Mouse (Mus musculus) G1E (cell line): ENCODE results near the gene Sac3d1. TPM values are rescaled to one million over a fixed set of nuclear protein-coding genes. Genes with fewer than 3 reads are reported as not detected.
"Not testable (repeated sequence)": the region's sequence is repeated elsewhere in the genome, so short reads cannot be mapped to it uniquely, and the experiment has no call there.

Experiments used
- ATAC-seq: 2 replicates; pipeline ENCODE4 v1.8.0; 2016; ENCODE audit warnings: mild to moderate bottlenecking; ENCODE audit not compliant: insufficient number of reproducible peaks, poor library complexity, low FRiP score, severe bottlenecking; ENCODE audit errors: extremely low read depth
- DNase-seq: peaks from one replicate; pipeline ENCODE4 v3.0.0; 2012; ENCODE audit warnings: low spot score
- H3K27me3 ChIP-seq: 2 replicates; pipeline ENCODE4 v1.6.1; 2012; ENCODE audit warnings: mild to moderate bottlenecking, low read length, inconsistent platforms; ENCODE audit not compliant: insufficient read depth
- H3K36me3 ChIP-seq: replicated peaks from 2 replicates; pipeline ENCODE3; 2012; ENCODE audit warnings: mild to moderate bottlenecking, inconsistent platforms
- H3K4me1 ChIP-seq: 2 replicates; pipeline ENCODE4 v1.6.1; 2012; ENCODE audit warnings: low read depth, low read length, inconsistent platforms, mixed read lengths; ENCODE audit not compliant: insufficient read depth
- H3K4me3 ChIP-seq: 2 replicates; pipeline ENCODE4 v1.5.1; 2012; ENCODE audit warnings: low read depth, mild to moderate bottlenecking, inconsistent platforms, low read length, moderate library complexity, mixed read lengths
- H3K9me3 ChIP-seq: replicated peaks from 2 replicates; pipeline ENCODE4 v1.6.1; 2012; ENCODE audit warnings: inconsistent platforms
- CTCF ChIP-seq: IDR thresholded peaks from 2 replicates; pipeline ENCODE4 v1.5.1; 2012; ENCODE audit warnings: low read depth, low read length, inconsistent platforms, mixed read lengths
- GATA1 ChIP-seq: IDR thresholded peaks from 2 replicates; pipeline ENCODE4 v1.6.1; 2012; ENCODE audit warnings: borderline replicate concordance, low read length, inconsistent platforms, mixed read lengths
- GATA2 ChIP-seq: IDR thresholded peaks from 2 replicates; pipeline ENCODE4 v1.6.1; 2012; ENCODE audit warnings: low read depth, low read length, inconsistent platforms, borderline replicate concordance
- POLR2AphosphoS5 ChIP-seq: IDR thresholded peaks from 2 replicates; pipeline ENCODE4 v1.6.1; 2012; ENCODE audit warnings: low read depth, low read length, inconsistent platforms; ENCODE audit not compliant: insufficient replicate concordance
- TAL1 ChIP-seq: conservative IDR thresholded peaks from 2 replicates; pipeline ENCODE4 v1.6.1; 2012; ENCODE audit warnings: low read depth, low read length, inconsistent platforms, mixed read lengths
- polyA plus RNA-seq: library from polyadenylated mRNA; stranded (reverse); fragments of >175 nt; gene quantifications from 2 replicates; pipeline ENCODE4 v1.2.3, GENCODE M21; 2012
- total RNA-seq, 2 experiments: library from RNA; stranded (forward) in 1 of 2; stranded (reverse) in 1 of 2; fragments of 200-1000 nt in 1 of 2; fragments of >200 nt in 1 of 2; fragmentation: Nextera tagmentation in 1 of 2; gene quantifications; 2 replicates each; pipeline ENCODE4 v1.2.3; 2014 to 2017

Sac3d1 gene
- total and polyA plus RNA-seq, 3 experiments, result 7.9 to 69.2 (median 10.2) TPM

GRCm38 (mm10) chr19:6141394-6141749, 22.9 kb upstream of the Sac3d1 start, which contains the start of gene Arl2:
Arl2 (minus strand) TSS chr19:6141548.
- peak; percentile 68 for ATAC-seq
- peaks cover 34% of the 10 kb centered on the region for H3K4me1 ChIP-seq
- peak within 1 kb of the TSS; percentile 93 for H3K4me3 ChIP-seq
- H3K9me3 ChIP-seq, result no peaks in the 10 kb centered on the region
- H3K27me3 ChIP-seq, result peaks cover 17% of the 10 kb centered on the region
- TF ChIP-seq TAL1 (no peak), CTCF (peak; percentile 37; the same call in 1 of the 2 replicates)
- peaks cover 33% of the 10 kb centered on the region for H3K36me3 ChIP-seq
- DNase-seq, result peak; percentile 71

GRCm38 (mm10) chr19:6140678-6141393, 22.4 kb upstream of the Sac3d1 start, which contains the start of gene Batf2:
Batf2 (plus strand) TSS chr19:6140983.
- TF ChIP-seq GATA1 (no peak), POLR2AphosphoS5 (no peak), GATA2 (no peak), CTCF (0 out of 2 replicates have a peak, but pooled peaks have one; percentile 44), TAL1 (no peak)
- peaks cover 38% of the 10 kb centered on the region for H3K36me3 ChIP-seq
- peaks cover 34% of the 10 kb centered on the region for H3K4me1 ChIP-seq
- H3K4me3 ChIP-seq, result peak within 1 kb of the TSS; percentile 93
- ATAC-seq (peak; percentile 61), DNase-seq (peak; percentile 98)
- H3K9me3 ChIP-seq, result no peaks in the 10 kb centered on the region
- H3K27me3 ChIP-seq, result peaks cover 12% of the 10 kb centered on the region

GRCm38 (mm10) chr19:6140374-6140677, 21.9 kb upstream of the Sac3d1 start:
- no peak for TF ChIP-seq GATA2
- no peak for TF ChIP-seq CTCF
- no peak for TF ChIP-seq TAL1
- TF ChIP-seq GATA1, result no peak
- no peak for TF ChIP-seq POLR2AphosphoS5
- ATAC-seq (no peak), DNase-seq (no peak)
- H3K27me3 ChIP-seq, result peaks cover 9% of the 10 kb centered on the region
- peaks cover 44% of the 10 kb centered on the region for H3K36me3 ChIP-seq
- H3K4me3 ChIP-seq, result peak overlapping the region; percentile 93
- H3K4me1 ChIP-seq, result peaks cover 34% of the 10 kb centered on the region
- H3K9me3 ChIP-seq, result no peaks in the 10 kb centered on the region

GRCm38 (mm10) chr19:6139701-6140100, 21.3 kb upstream of the Sac3d1 start:
- Histone ChIP-seq H3K36me3 (peaks cover 50% of the 10 kb centered on the region), H3K4me3 (peak overlapping the region; percentile 1; the same call in 1 of the 2 replicates), H3K4me1 (peaks cover 34% of the 10 kb centered on the region), H3K9me3 (no peaks in the 10 kb centered on the region), H3K27me3 (peaks cover 4% of the 10 kb centered on the region; the same call in 1 of the 2 replicates)
- no peak for TF ChIP-seq CTCF
- TF ChIP-seq TAL1, result no peak
- no peak for TF ChIP-seq POLR2AphosphoS5
- TF ChIP-seq GATA2, result no peak
- no peak for TF ChIP-seq GATA1
- DNase-seq (no peak), ATAC-seq (no peak)

GRCm38 (mm10) chr19:6136397-6136796, 17.9 kb upstream of the Sac3d1 start:
- no peaks in the 10 kb centered on the region for H3K9me3 ChIP-seq
- H3K4me3 ChIP-seq, result no peak overlapping the region
- H3K4me1 ChIP-seq, result peaks cover 56% of the 10 kb centered on the region
- peaks cover 69% of the 10 kb centered on the region for H3K36me3 ChIP-seq
- DNase-seq (no peak), ATAC-seq (no peak)
- TF ChIP-seq GATA2, result no peak
- TF ChIP-seq GATA1, result no peak
- no peak for TF ChIP-seq CTCF
- no peak for TF ChIP-seq TAL1
- no peak for TF ChIP-seq POLR2AphosphoS5
- no peaks in the 10 kb centered on the region for H3K27me3 ChIP-seq

- not testable (repeated sequence) for DNase-seq, H3K4me3 ChIP-seq, ATAC-seq, H3K9me3 ChIP-seq, H3K27me3 ChIP-seq
- H3K36me3 ChIP-seq, result peaks cover 53% of the 10 kb centered on the region
- H3K4me1 ChIP-seq, result peaks cover 47% of the 10 kb centered on the region
Measured at GRCm38 (mm10) chr19:6133197-6133596, 14.7 kb upstream of the Sac3d1 start.

- DNase-seq (no peak), ATAC-seq (no peak)
- H3K36me3 ChIP-seq, result peaks cover 45% of the 10 kb centered on the region
- no peak for TF ChIP-seq POLR2AphosphoS5
- peak; percentile 30; the same call in 1 of the 2 replicates for TF ChIP-seq TAL1
- TF ChIP-seq GATA1, result no peak
- H3K9me3 ChIP-seq, result no peaks in the 10 kb centered on the region
- H3K27me3 ChIP-seq, result no peaks in the 10 kb centered on the region
- H3K4me3 ChIP-seq, result no peak overlapping the region
- H3K4me1 ChIP-seq, result peaks cover 47% of the 10 kb centered on the region
Measured at GRCm38 (mm10) chr19:6132171-6132827, 13.8 kb upstream of the Sac3d1 start.

- H3K9me3 ChIP-seq, H3K27me3 ChIP-seq, H3K4me3 ChIP-seq, DNase-seq, ATAC-seq: not testable (repeated sequence)
- Histone ChIP-seq H3K4me1 (peaks cover 54% of the 10 kb centered on the region), H3K36me3 (peaks cover 30% of the 10 kb centered on the region)
Measured at GRCm38 (mm10) chr19:6130414-6131128, 12.1 kb upstream of the Sac3d1 start.
